Mouse (Mus musculus): ENCODE data around the gene Sun2. TPM values are rescaled to one million over a fixed set of nuclear protein-coding genes. Genes with fewer than 3 reads are reported as not detected.
A peak's percentile ranks its signal among the peaks of the same experiment; 100 is the strongest.

Sun2 gene
- polyA plus RNA-seq, 1 experiment = 31.5 TPM

DNA sequence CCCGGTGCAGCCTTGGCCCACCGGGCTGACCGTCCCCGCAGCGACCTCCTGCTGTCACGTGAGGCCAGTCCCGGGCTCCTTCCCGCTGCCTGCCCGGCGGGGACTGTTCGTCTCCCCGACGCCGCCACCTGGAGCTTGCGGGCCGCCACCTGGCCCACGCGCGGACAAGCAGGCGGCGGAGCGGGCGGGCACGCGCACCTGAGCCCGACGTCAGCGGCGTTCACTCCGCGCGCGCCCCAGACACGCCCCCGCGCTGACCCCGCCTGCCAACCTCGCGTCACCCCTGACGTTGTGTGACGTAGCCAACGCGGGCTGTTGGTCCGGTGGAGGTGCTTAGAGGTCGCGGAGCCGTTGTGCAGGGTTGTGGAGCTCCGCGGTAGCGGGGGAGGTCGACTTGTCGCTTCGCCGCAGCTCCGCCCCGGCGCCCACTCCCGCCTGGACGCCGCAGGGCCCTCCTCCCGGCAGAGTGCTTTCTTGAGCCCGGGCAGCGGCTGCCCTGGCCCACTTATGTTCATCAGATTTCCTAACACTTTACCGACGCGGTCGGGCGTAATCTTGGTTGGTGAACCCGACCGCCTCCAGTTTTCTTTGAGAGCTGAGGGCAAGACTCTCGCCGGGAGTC lies 54.6 kb downstream of the Sun2 start, which contains the start of gene Josd1:
Gene Josd1, minus strand, starts transcription at position 274 of the 622 bp plus-strand sequence.
- DNase-seq = peak; percentile 98
- peaks cover 40% of the 10 kb centered on the region for H3K4me1 ChIP-seq (ENCODE audit: control insufficient read depth, insufficient read depth, low read length)
- TF ChIP-seq POLR2A (IDR thresholded peaks at IDR 0.05; ENCODE audit: low read depth, low read length) = peak; percentile 93
- TF ChIP-seq CTCF (conservative IDR thresholded peaks at IDR 0.05; ENCODE audit: insufficient read depth, insufficient read length, low read depth, low read length) = no peak
- peak within 1 kb of the TSS; percentile 92 for H3K4me3 ChIP-seq (ENCODE audit: insufficient read depth, low read depth, low read length)
- H3K36me3 ChIP-seq (ENCODE audit: control insufficient read depth, insufficient read depth, low read length) = no peaks in the 10 kb centered on the region
- H3K27me3 ChIP-seq (replicated peaks; ENCODE audit: control insufficient read depth, insufficient read depth, low read length) = no peaks in the 10 kb centered on the region
- under 1% methylated on average over 67 of the region's 72 CpGs for WGBS
- peak within 1 kb of the TSS; percentile 99 for H3K27ac ChIP-seq (ENCODE audit: insufficient read depth, low read depth, low read length)

DNA sequence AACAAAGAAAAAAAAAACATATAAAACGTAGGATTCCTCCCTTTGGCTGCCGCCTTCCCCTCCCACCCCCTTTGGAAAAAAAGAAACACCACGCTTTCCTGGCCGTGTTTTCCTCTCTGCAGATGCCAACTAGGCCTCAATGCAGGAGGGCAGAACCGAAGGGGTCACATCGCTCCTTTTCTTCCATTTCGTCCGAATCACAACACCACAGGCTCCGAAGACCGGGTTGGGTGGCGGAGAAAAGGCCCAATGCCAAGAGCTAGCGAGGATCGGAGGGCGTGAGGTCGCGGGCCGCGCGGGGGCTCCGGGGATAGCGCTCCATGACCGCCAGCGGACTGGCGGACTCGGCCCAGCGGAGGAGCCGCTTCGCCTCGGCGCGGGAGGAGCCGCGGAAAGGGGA lies 55.2 kb downstream of the Sun2 start:
- DNase-seq = no peak
- 1% methylated on average over 33 of the region's 33 CpGs for WGBS

DNA sequence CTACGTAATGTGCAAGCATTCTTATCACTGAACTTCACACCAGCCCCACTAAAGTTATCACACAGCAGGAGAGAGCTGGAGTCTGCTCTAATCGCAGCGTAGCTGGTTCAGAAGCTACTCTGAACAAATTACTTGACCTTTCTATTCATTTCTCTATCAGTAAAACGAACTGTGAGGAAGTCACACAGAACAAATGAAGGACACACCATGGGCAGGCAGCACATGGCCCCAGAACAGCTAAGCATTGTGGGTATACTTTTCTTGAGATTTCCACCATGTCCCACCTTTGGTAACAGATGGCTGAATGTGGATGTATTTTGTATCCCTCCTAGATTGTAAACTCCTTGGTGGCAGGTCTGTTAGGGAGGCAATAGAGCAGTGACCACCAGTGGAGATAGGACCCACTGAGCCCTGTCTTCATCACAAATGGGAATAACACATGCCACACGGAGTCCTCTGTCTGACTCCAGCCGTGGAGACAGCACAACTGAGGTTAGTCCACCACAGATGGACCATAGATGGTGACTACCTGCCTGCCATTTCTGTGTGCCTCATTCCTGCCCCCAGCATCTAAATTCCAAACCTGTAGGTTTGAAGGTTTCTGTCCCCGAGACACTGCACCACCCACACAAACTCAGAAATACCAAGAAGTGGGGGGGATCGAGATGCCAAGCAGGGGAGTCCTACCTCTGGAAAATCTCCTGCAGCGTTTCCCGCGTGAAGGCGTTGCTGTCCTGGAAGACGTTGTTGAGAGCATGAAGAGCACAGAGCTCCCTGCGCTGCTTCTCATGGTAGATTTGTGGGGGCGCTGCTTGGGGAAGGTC lies 56.1 kb downstream of the Sun2 start:
- 21% methylated on average over 15 of the region's 15 CpGs for WGBS
- H3K4me1 ChIP-seq (ENCODE audit: control insufficient read depth, insufficient read depth, low read length) = peaks cover 37% of the 10 kb centered on the region
- TF ChIP-seq CTCF (conservative IDR thresholded peaks at IDR 0.05; ENCODE audit: insufficient read depth, insufficient read length, low read depth, low read length) (no peak), POLR2A (IDR thresholded peaks at IDR 0.05; ENCODE audit: low read depth, low read length) (no peak)
- H3K27me3 ChIP-seq (replicated peaks; ENCODE audit: control insufficient read depth, insufficient read depth, low read length) = no peaks in the 10 kb centered on the region
- 0 out of 2 replicates have a peak overlapping the region, but pooled peaks have one; percentile 11 for H3K27ac ChIP-seq (ENCODE audit: insufficient read depth, low read depth, low read length)
- no peak for DNase-seq
- peak overlapping the region; percentile 92 for H3K4me3 ChIP-seq (ENCODE audit: insufficient read depth, low read depth, low read length)
- no peaks in the 10 kb centered on the region for H3K36me3 ChIP-seq (ENCODE audit: control insufficient read depth, insufficient read depth, low read length)

More for the DNA sequence above, 55.2 kb downstream of the Sun2 start:
- TF ChIP-seq CTCF (conservative IDR thresholded peaks at IDR 0.05; ENCODE audit: insufficient read depth, insufficient read length, low read depth, low read length) (no peak), POLR2A (IDR thresholded peaks at IDR 0.05; ENCODE audit: low read depth, low read length) (no peak)
- Histone ChIP-seq H3K27me3 (replicated peaks; ENCODE audit: control insufficient read depth, insufficient read depth, low read length) (no peaks in the 10 kb centered on the region), H3K36me3 (ENCODE audit: control insufficient read depth, insufficient read depth, low read length) (no peaks in the 10 kb centered on the region), H3K4me1 (ENCODE audit: control insufficient read depth, insufficient read depth, low read length) (peaks cover 41% of the 10 kb centered on the region), H3K27ac (ENCODE audit: insufficient read depth, low read depth, low read length) (peak overlapping the region; percentile 89), H3K4me3 (ENCODE audit: insufficient read depth, low read depth, low read length) (peak overlapping the region; percentile 92)

DNA sequence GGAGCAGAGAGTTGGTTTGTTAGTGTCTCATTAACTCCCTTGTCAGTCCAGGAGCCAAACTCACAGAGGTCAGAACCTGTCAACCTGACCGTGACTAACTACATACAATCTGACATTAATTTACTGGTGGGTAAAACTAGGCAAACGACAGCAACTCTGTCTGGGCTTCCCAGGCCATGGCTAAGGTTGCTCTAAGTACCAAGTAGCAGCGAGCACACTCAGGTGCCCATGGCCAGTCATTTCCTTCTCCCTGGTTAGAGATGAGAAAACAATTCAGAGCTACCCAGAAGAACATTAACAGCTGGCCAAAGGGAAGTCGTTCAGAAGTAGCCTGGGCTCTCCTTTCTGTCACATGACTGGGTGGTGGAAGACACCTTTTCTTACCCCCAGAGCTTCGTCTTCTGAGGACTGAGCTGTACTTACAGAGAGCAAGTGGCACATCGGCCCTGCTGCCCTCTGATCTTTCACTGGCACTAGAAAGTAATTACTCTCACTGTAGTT lies 57.1 kb downstream of the Sun2 start:
- Histone ChIP-seq H3K36me3 (ENCODE audit: control insufficient read depth, insufficient read depth, low read length) (no peaks in the 10 kb centered on the region), H3K4me3 (ENCODE audit: insufficient read depth, low read depth, low read length) (peak overlapping the region; percentile 32; the same call in 1 of the 2 replicates), H3K4me1 (ENCODE audit: control insufficient read depth, insufficient read depth, low read length) (peaks cover 36% of the 10 kb centered on the region), H3K27me3 (replicated peaks; ENCODE audit: control insufficient read depth, insufficient read depth, low read length) (no peaks in the 10 kb centered on the region), H3K27ac (ENCODE audit: insufficient read depth, low read depth, low read length) (peak overlapping the region; percentile 52; the same call in 1 of the 2 replicates)
- peak; percentile 84 for DNase-seq
- 8% methylated on average over 6 of the region's 6 CpGs for WGBS
- TF ChIP-seq POLR2A (IDR thresholded peaks at IDR 0.05; ENCODE audit: low read depth, low read length) (no peak), CTCF (conservative IDR thresholded peaks at IDR 0.05; ENCODE audit: insufficient read depth, insufficient read length, low read depth, low read length) (no peak)

DNA sequence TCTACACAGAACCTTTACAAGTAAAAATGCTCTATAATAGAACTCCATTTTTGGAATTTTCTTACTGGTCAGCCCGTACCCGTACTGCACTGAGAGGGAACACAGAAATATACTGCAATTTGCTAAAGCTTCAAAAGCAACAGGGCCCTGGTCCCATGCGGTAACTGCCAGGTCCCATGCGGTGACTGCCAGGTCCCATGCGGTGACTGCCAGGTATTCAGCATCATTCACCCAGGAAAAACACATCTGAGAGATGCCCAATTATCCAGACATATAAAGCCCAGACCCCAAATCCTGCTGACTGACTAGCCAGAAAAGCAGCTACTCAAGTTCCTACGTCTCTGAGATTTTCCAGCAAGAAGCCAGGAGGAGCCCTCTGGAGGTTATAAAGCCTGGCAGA lies 57.7 kb downstream of the Sun2 start:
- peaks cover 33% of the 10 kb centered on the region for H3K4me1 ChIP-seq (ENCODE audit: control insufficient read depth, insufficient read depth, low read length)
- no peak overlapping the region for H3K4me3 ChIP-seq (ENCODE audit: insufficient read depth, low read depth, low read length)
- H3K27me3 ChIP-seq (replicated peaks; ENCODE audit: control insufficient read depth, insufficient read depth, low read length) = no peaks in the 10 kb centered on the region
- no peak for TF ChIP-seq POLR2A (IDR thresholded peaks at IDR 0.05; ENCODE audit: low read depth, low read length)
- TF ChIP-seq CTCF (conservative IDR thresholded peaks at IDR 0.05; ENCODE audit: insufficient read depth, insufficient read length, low read depth, low read length) = no peak
- DNase-seq = no peak
- no peaks in the 10 kb centered on the region for H3K36me3 ChIP-seq (ENCODE audit: control insufficient read depth, insufficient read depth, low read length)
- no peak overlapping the region for H3K27ac ChIP-seq (ENCODE audit: insufficient read depth, low read depth, low read length)
- 60% methylated on average over 6 of the region's 6 CpGs for WGBS

DNA sequence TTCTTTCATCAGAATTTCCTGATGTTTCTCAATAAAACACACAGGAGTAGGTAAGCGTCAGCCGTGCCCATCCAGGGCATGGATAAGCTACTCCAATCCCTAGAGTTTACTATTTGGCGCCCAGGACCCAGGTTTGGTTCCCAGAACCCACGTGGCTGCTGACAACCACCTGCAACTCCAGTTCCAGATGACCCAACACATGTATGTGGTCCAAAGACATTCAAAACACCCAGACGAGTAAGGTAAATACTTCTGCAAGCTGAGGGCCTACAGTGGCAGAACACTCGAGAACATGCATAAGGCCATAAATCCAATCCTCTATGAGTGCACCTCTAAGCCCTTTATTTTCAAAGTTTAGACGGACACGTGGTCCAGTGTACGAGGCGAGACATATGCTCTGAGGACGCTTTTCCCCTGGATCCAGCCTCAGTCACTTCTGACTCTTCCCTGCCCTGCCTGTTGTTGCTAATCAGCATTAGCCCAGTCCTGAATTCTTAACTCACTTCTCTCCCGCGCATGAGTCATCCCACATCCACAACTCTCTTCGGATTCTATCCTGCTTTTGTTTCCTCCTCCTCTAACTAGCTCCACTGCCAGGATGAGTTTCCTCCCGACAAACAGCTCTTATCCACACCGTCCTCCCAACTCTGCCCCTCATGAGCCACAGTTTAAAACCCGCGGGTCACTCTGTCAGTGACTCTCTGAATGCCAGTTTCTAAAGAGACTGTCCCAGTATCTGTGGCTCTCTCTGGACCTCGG lies 58.5 kb downstream of the Sun2 start:
- no peak for DNase-seq
- H3K36me3 ChIP-seq (ENCODE audit: control insufficient read depth, insufficient read depth, low read length) = no peaks in the 10 kb centered on the region
- no peak overlapping the region for H3K27ac ChIP-seq (ENCODE audit: insufficient read depth, low read depth, low read length)
- H3K4me3 ChIP-seq (ENCODE audit: insufficient read depth, low read depth, low read length) = no peak overlapping the region
- H3K27me3 ChIP-seq (replicated peaks; ENCODE audit: control insufficient read depth, insufficient read depth, low read length) = no peaks in the 10 kb centered on the region
- no peak for TF ChIP-seq CTCF (conservative IDR thresholded peaks at IDR 0.05; ENCODE audit: insufficient read depth, insufficient read length, low read depth, low read length)
- no peak for TF ChIP-seq POLR2A (IDR thresholded peaks at IDR 0.05; ENCODE audit: low read depth, low read length)
- peaks cover 33% of the 10 kb centered on the region for H3K4me1 ChIP-seq (ENCODE audit: control insufficient read depth, insufficient read depth, low read length)
- WGBS = 55% methylated on average over 19 of the region's 19 CpGs
